Mouse (Mus musculus) mature B cell (primary cell): ENCODE measurements around the gene Pdcd1.
"Not testable (repeated sequence)": the region's sequence is repeated elsewhere in the genome, so short reads cannot be mapped to it uniquely, and the experiment has no call there.

Source experiments
- in situ Hi-C: fragments of 300-500 bp; cut with MboI; formaldehyde crosslinking; loops from 2 replicates; pipeline ENCODE4 v1.14.3; 2019

Gene Pdcd1

GRCm38 (mm10) chr1:94052373-94052772 is at the start of gene Pdcd1:
Gene Pdcd1, minus strand, starts transcription at chr1:94052553.
- in situ Hi-C loops, result no loop called here

- in situ Hi-C loops, result no loop called here
Measured at GRCm38 (mm10) chr1:94091788-94092187, 39.4 kb upstream of the Pdcd1 start.

- in situ Hi-C loops, result no loop called here
Measured at GRCm38 (mm10) chr1:94086311-94086898, 34.1 kb upstream of the Pdcd1 start.

GRCm38 (mm10) chr1:94085324-94086105 is 33.2 kb upstream of the Pdcd1 start:
- in situ Hi-C loops, result no loop called here

- in situ Hi-C loops, result no loop called here
Measured at GRCm38 (mm10) chr1:94081761-94082160, 29.4 kb upstream of the Pdcd1 start.

GRCm38 (mm10) chr1:94081191-94081590 is 28.8 kb upstream of the Pdcd1 start:
- in situ Hi-C loops, result no loop called here

- in situ Hi-C loops, result no loop called here
Measured at GRCm38 (mm10) chr1:94080718-94081117, 28.4 kb upstream of the Pdcd1 start.

GRCm38 (mm10) chr1:94078835-94079440 is 26.6 kb upstream of the Pdcd1 start:
- in situ Hi-C loops, result no loop called here

GRCm38 (mm10) chr1:94078314-94078713 is 26.0 kb upstream of the Pdcd1 start:
- in situ Hi-C loops, result no loop called here

GRCm38 (mm10) chr1:94076702-94077101 is 24.3 kb upstream of the Pdcd1 start:
- in situ Hi-C loops, result no loop called here

GRCm38 (mm10) chr1:94074756-94075155 is 22.4 kb upstream of the Pdcd1 start:
- in situ Hi-C loops, result no loop called here

- in situ Hi-C loops, result not testable (repeated sequence)
Measured at GRCm38 (mm10) chr1:94058281-94058680, 5.9 kb upstream of the Pdcd1 start.

- in situ Hi-C loops, result no loop called here
Measured at GRCm38 (mm10) chr1:94057401-94057800, 5.0 kb upstream of the Pdcd1 start.

GRCm38 (mm10) chr1:94055966-94056365 is 3.6 kb upstream of the Pdcd1 start:
- in situ Hi-C loops, result no loop called here

GRCm38 (mm10) chr1:94054481-94054880 is 2.1 kb upstream of the Pdcd1 start:
- in situ Hi-C loops, result no loop called here

- in situ Hi-C loops, result no loop called here
Measured at GRCm38 (mm10) chr1:94053530-94054216, 1.3 kb upstream of the Pdcd1 start.

- in situ Hi-C loops, result no loop called here
Measured at GRCm38 (mm10) chr1:94051104-94051503, 1.2 kb downstream of the Pdcd1 start.

- in situ Hi-C loops, result no loop called here
Measured at GRCm38 (mm10) chr1:94046544-94046943, 5.8 kb downstream of the Pdcd1 start.

GRCm38 (mm10) chr1:94045559-94045958 is 6.8 kb downstream of the Pdcd1 start:
- in situ Hi-C loops, result no loop called here

- in situ Hi-C loops, result no loop called here
Measured at GRCm38 (mm10) chr1:94040391-94040790, 12.0 kb downstream of the Pdcd1 start.

- in situ Hi-C loops, result no loop called here
Measured at GRCm38 (mm10) chr1:94034984-94035743, 17.2 kb downstream of the Pdcd1 start.
